Mouse (Mus musculus) kidney, adult 2 months (tissue): ENCODE measurements around the gene Lactb. TPM values are rescaled to one million over a fixed set of nuclear protein-coding genes. Genes with fewer than 3 reads are reported as not detected.

Source experiments
- DNase-seq: peaks from one replicate; pipeline ENCODE4 v3.0.0; 2021
- H3K27ac ChIP-seq: fragments of 200-500 bp; 2 replicates; pipeline ENCODE4 v1.5.1; 2012; ENCODE audit warnings: low read depth, low read length, control low read depth, inconsistent platforms; ENCODE audit not compliant: insufficient read depth
- H3K27me3 ChIP-seq: fragments of 200-500 bp; replicated peaks from 2 replicates; pipeline ENCODE4 v1.6.1; 2012; ENCODE audit warnings: mild to moderate bottlenecking, moderate library complexity, low read length, inconsistent platforms; ENCODE audit not compliant: control insufficient read depth, insufficient read depth
- H3K36me3 ChIP-seq: fragments of 200-500 bp; 2 replicates; pipeline ENCODE4 v1.6.1; 2012; ENCODE audit warnings: mild to moderate bottlenecking, moderate library complexity, low read length, inconsistent platforms; ENCODE audit not compliant: control insufficient read depth, insufficient read depth
- H3K4me1 ChIP-seq: fragments of 200-500 bp; 2 replicates; pipeline ENCODE4 v1.6.1; 2011; ENCODE audit warnings: low read length; ENCODE audit not compliant: control insufficient read depth, insufficient read depth
- H3K4me3 ChIP-seq: fragments of 200-500 bp; 2 replicates; pipeline ENCODE4 v1.5.1; 2011; ENCODE audit warnings: mild to moderate bottlenecking, low read depth, low read length, control low read depth; ENCODE audit not compliant: insufficient read depth
- CTCF ChIP-seq: fragments of 200-500 bp; conservative IDR thresholded peaks from 2 replicates; pipeline ENCODE4 v1.5.1; 2011; ENCODE audit warnings: low read depth, mild to moderate bottlenecking, control low read depth, low read length, moderate library complexity, mixed read lengths; ENCODE audit not compliant: insufficient read depth, insufficient read length
- POLR2A ChIP-seq: fragments of 200-500 bp; IDR thresholded peaks from one replicate; pipeline ENCODE4 v1.6.1; 2011; ENCODE audit warnings: low read depth, low read length, control low read depth
- WGBS: fragments of 180-500 bp; shearing (Covaris S2); methylation state at CpG from one replicate; pipeline ENCODE4 v1.1.7; 2018; 5-methylcytosine and 5-hydroxymethylcytosine counted together
- polyA plus RNA-seq: library from polyadenylated mRNA; depleted of rRNA; stranded (reverse); fragments of >200 nt; gene quantifications from 2 replicates; pipeline ENCODE4 v1.2.3, GENCODE M21; 2012

The Lactb gene
- polyA plus RNA-seq, 1 experiment, result 24.3 TPM

- peaks cover under 1% of the 10 kb centered on the region; the same call in 1 of the 2 replicates for H3K4me1 ChIP-seq
- TF ChIP-seq POLR2A, result no peak
- TF ChIP-seq CTCF, result no peak
- peaks cover 1% of the 10 kb centered on the region for H3K36me3 ChIP-seq
- H3K4me3 ChIP-seq, result no peak overlapping the region
- 99% methylated on average over 3 of the region's 3 CpGs for WGBS
- H3K27me3 ChIP-seq, result no peaks in the 10 kb centered on the region
- no peak for DNase-seq
- no peak overlapping the region for H3K27ac ChIP-seq
These were observed 17.8 kb downstream of the Lactb start for GRCm38 (mm10) chr9:66957451-66957850.

GRCm38 (mm10) chr9:66952886-66953285 lies 22.4 kb downstream of the Lactb start:
- peak overlapping the region; percentile 84; the same call in 1 of the 2 replicates for H3K27ac ChIP-seq
- peaks cover 3% of the 10 kb centered on the region; the same call in 1 of the 2 replicates for H3K36me3 ChIP-seq
- H3K27me3 ChIP-seq, result no peaks in the 10 kb centered on the region
- H3K4me3 ChIP-seq, result no peak overlapping the region
- peak; percentile 54 for DNase-seq
- 40% methylated on average over 2 of the region's 2 CpGs for WGBS
- no peak for TF ChIP-seq CTCF
- TF ChIP-seq POLR2A, result no peak
- H3K4me1 ChIP-seq, result peaks cover 3% of the 10 kb centered on the region; the same call in 1 of the 2 replicates

GRCm38 (mm10) chr9:66952321-66952720 lies 23.0 kb downstream of the Lactb start:
- H3K27me3 ChIP-seq, result no peaks in the 10 kb centered on the region
- peaks cover 3% of the 10 kb centered on the region; the same call in 1 of the 2 replicates for H3K36me3 ChIP-seq
- H3K4me1 ChIP-seq, result peaks cover 3% of the 10 kb centered on the region; the same call in 1 of the 2 replicates
- H3K27ac ChIP-seq, result peak overlapping the region; percentile 84; the same call in 1 of the 2 replicates
- H3K4me3 ChIP-seq, result no peak overlapping the region
- 54% methylated on average over 8 of the region's 8 CpGs for WGBS
- peak; percentile 44 for DNase-seq
- TF ChIP-seq CTCF (no peak), POLR2A (no peak)

GRCm38 (mm10) chr9:66948536-66948935 lies 26.7 kb downstream of the Lactb start:
- no peak for TF ChIP-seq POLR2A
- no peak for DNase-seq
- 94% methylated on average over 2 of the region's 2 CpGs for WGBS

GRCm38 (mm10) chr9:66945647-66946641 lies 29.3 kb downstream of the Lactb start, which contains the start of gene Rps27l:
Gene Rps27l (plus strand): TSS chr9:66946086.
- TF ChIP-seq CTCF, result 0 out of 2 replicates have a peak, but pooled peaks have one; percentile 0
- peak; percentile 81 for TF ChIP-seq POLR2A
- peak; percentile 97 for DNase-seq
- Histone ChIP-seq H3K27me3 (no peaks in the 10 kb centered on the region), H3K36me3 (peaks cover 3% of the 10 kb centered on the region; the same call in 1 of the 2 replicates), H3K27ac (peak within 1 kb of the TSS; percentile 81), H3K4me3 (peak within 1 kb of the TSS; percentile 84), H3K4me1 (no peaks in the 10 kb centered on the region)
- WGBS, result under 1% methylated on average over 77 of the region's 77 CpGs

More at GRCm38 (mm10) chr9:66948536-66948935, 26.7 kb downstream of the Lactb start:
- Histone ChIP-seq H3K27me3 (no peaks in the 10 kb centered on the region), H3K4me1 (peaks cover 3% of the 10 kb centered on the region; the same call in 1 of the 2 replicates), H3K27ac (no peak overlapping the region), H3K4me3 (no peak overlapping the region), H3K36me3 (peaks cover 3% of the 10 kb centered on the region; the same call in 1 of the 2 replicates)

- 8% methylated on average over 4 of the region's 4 CpGs for WGBS
- TF ChIP-seq CTCF (no peak), POLR2A (no peak)
- H3K4me1 ChIP-seq, result no peaks in the 10 kb centered on the region
- H3K36me3 ChIP-seq, result peaks cover 3% of the 10 kb centered on the region; the same call in 1 of the 2 replicates
- H3K4me3 ChIP-seq, result peak overlapping the region; percentile 84
- peak overlapping the region; percentile 57 for H3K27ac ChIP-seq
- no peaks in the 10 kb centered on the region for H3K27me3 ChIP-seq
- peak; percentile 9 for DNase-seq
These were observed 30.1 kb downstream of the Lactb start for GRCm38 (mm10) chr9:66945161-66945560.

GRCm38 (mm10) chr9:66938836-66939235 lies 36.4 kb downstream of the Lactb start:
- DNase-seq, result peak; percentile 68
- WGBS, result 8% methylated on average over 4 of the region's 4 CpGs
- Histone ChIP-seq H3K4me3 (no peak overlapping the region), H3K27ac (no peak overlapping the region), H3K36me3 (no peaks in the 10 kb centered on the region), H3K4me1 (no peaks in the 10 kb centered on the region), H3K27me3 (no peaks in the 10 kb centered on the region)
- TF ChIP-seq CTCF (peak; percentile 69), POLR2A (no peak)
